Mouse (Mus musculus) embryonic fibroblast, embryonic 13.5 days (primary cell): ENCODE data around the gene Zfp292.

Experiments used
- CTCF ChIP-seq: IDR thresholded peaks from 2 replicates; pipeline ENCODE4 v1.5.1; 2011; ENCODE audit warnings: mild to moderate bottlenecking, control low read depth, low read length, moderate library complexity, borderline replicate concordance; ENCODE audit not compliant: insufficient read depth
- POLR2A ChIP-seq: IDR thresholded peaks from 2 replicates; pipeline ENCODE4 v1.6.1; 2011; ENCODE audit warnings: low read depth, mild to moderate bottlenecking, control low read depth, low read length, moderate library complexity

DNA sequence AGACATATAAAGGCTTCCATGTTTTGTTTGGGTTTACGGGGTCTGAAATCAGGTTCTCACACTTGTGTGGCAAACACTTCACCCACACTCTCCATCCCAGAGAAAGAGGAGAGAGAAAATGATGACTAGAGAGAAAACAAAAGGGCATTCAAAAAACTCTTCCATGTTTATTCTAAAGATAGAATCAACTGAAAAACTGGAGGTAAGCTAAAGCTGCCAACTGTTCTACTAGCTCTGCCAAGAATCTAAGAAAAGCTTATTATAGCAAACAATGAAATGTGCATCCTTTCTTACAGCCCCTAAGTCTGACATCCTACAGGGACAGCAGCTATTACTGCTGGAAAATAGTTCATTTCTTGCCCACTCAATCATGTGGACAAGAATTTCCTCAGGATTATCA is 58.9 kb downstream of the Zfp292 start:
- TF ChIP-seq POLR2A (no peak), CTCF (no peak)
